Mouse (Mus musculus) adrenal gland, adult 2 months (tissue): ENCODE results near the gene Cmas. TPM values are rescaled to one million over a fixed set of nuclear protein-coding genes. Genes with fewer than 3 reads are reported as not detected.

ENCODE experiments used
- polyA plus RNA-seq: library from polyadenylated mRNA; depleted of rRNA; stranded (reverse); fragments of >200 nt; gene quantifications from 2 replicates; pipeline ENCODE4 v1.2.3, GENCODE M21; 2012; rRNA removed
- total RNA-seq, 2 experiments: library from RNA; stranded (reverse); gene quantifications; 2 replicates each; pipeline ENCODE4 v1.2.3; 2021

Gene Cmas
- total and polyA plus RNA-seq, 3 experiments, result 4.4 to 30.8 (median 30.5) TPM

Other genes with a start within 250 kb of the Cmas start
- 100 to 1,000 TPM; 222 to 343 TPM for gene Ldhb, start 248.7 kb upstream of the Cmas start, total RNA-seq
- 39.7 and 47.7 TPM in 2 replicates for gene Ldhb, start 248.7 kb upstream of the Cmas start, polyA plus RNA-seq
- gene Kcnj8, start 185.1 kb upstream of the Cmas start, total RNA-seq, result 10 to 100 TPM in 1 of 2 experiments, 1 to 10 TPM in 1; 6.4 to 12.1 TPM
- gene Kcnj8, start 185.1 kb upstream of the Cmas start, polyA plus RNA-seq, result 5.6 and 7.6 TPM in 2 replicates
- 10 to 100 TPM; 13.7 to 17.3 TPM for gene Abcc9, start 54.4 kb upstream of the Cmas start, total RNA-seq
- gene Abcc9, start 54.4 kb upstream of the Cmas start, polyA plus RNA-seq, result 1.9 and 3.1 TPM in 2 replicates
- gene Sult6b2, start 47.8 kb downstream of the Cmas start, total RNA-seq, result not detected
- not detected in 2 replicates for gene Sult6b2, start 47.8 kb downstream of the Cmas start, polyA plus RNA-seq
- gene St8sia1, start 207.8 kb downstream of the Cmas start, total RNA-seq, result 1 to 10 TPM in 1 of 2 experiments, under 1 TPM in 1; 0.43 to 1.8 TPM
- 0.13 and 0.25 TPM in 2 replicates for gene St8sia1, start 207.8 kb downstream of the Cmas start, polyA plus RNA-seq